Mouse (Mus musculus) midbrain, embryonic 13.5 days (tissue): Measurements from ENCODE around the gene Calr4. TPM values are rescaled to one million over a fixed set of nuclear protein-coding genes. Genes with fewer than 3 reads are reported as not detected.

Experiments
- ATAC-seq: fragments of 200-750 bp; cut with Nextera tagmentation; 2 replicates; pipeline ENCODE4 v1.8.0; 2017; ENCODE audit warnings: mild to moderate bottlenecking, moderate TSS enrichment, moderate library complexity
- H3K27ac ChIP-seq: fragments of 300-500 bp; sonication (generic); 2 replicates; pipeline ENCODE4 v1.5.1; 2015; ENCODE audit warnings: inconsistent platforms, mild to moderate bottlenecking, moderate library complexity
- H3K27me3 ChIP-seq: fragments of 300-500 bp; sonication (generic); 2 replicates; pipeline ENCODE4 v1.6.1; 2015; ENCODE audit warnings: mild to moderate bottlenecking, inconsistent platforms
- H3K36me3 ChIP-seq: fragments of 300-500 bp; sonication (generic); 2 replicates; pipeline ENCODE4 v1.6.1; 2015; ENCODE audit warnings: mild to moderate bottlenecking, inconsistent platforms
- H3K4me1 ChIP-seq: fragments of 300-500 bp; sonication (generic); replicated peaks from 2 replicates; pipeline ENCODE4 v1.6.1; 2015; ENCODE audit warnings: inconsistent platforms
- H3K4me2 ChIP-seq: fragments of 300-500 bp; sonication (generic); replicated peaks from 2 replicates; pipeline ENCODE4 v1.6.1; 2015; ENCODE audit warnings: moderate library complexity, mild to moderate bottlenecking, inconsistent platforms
- H3K4me3 ChIP-seq: fragments of 300-500 bp; sonication (generic); replicated peaks from 2 replicates; pipeline ENCODE4 v1.5.1; 2015; ENCODE audit warnings: mild to moderate bottlenecking, inconsistent platforms
- H3K9ac ChIP-seq: fragments of 300-500 bp; sonication (generic); replicated peaks from 2 replicates; pipeline ENCODE4 v1.6.1; 2015; ENCODE audit warnings: mild to moderate bottlenecking, inconsistent platforms
- H3K9me3 ChIP-seq: fragments of 300-500 bp; sonication (generic); 2 replicates; pipeline ENCODE4 v1.6.1; 2016; ENCODE audit warnings: mild to moderate bottlenecking, inconsistent platforms
- WGBS: fragments of 180-500 bp; shearing (Covaris S2); methylation state at CpG from one replicate; pipeline ENCODE4 v1.1.7; 2015; 5-methylcytosine and 5-hydroxymethylcytosine counted together
- polyA plus RNA-seq: library from polyadenylated mRNA; unstranded; fragments of >200 nt; fragmentation: Nextera tagmentation; extraction: Ambion mirVana; gene quantifications from 2 replicates; pipeline ENCODE4 v1.2.1, GENCODE M21; 2015

Gene Calr4
- polyA plus RNA-seq = 0.61 and 0.69 TPM in 2 replicates

DNA sequence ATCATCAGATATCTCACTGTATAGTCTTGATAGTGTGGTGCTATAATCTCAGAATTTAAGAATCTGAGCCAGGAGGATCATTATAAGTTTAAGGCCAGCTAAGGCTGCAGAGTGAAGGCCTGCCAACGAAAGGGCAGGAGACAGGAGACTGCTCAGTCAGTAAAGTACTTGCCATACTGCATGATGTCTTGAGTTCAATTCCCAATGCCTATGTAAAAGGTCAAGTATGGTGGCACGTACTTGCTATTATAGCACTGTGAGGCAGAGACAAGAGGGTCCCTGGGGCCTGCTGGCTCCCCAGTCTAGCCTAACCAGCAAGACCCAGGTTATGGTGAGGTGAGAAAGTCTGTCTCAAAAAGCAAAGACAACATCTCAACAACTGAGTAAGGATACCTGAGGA is at the start of gene Calr4:
TSS of gene Calr4 (plus strand) at position 301 of the 400 bp plus-strand sequence.
- H3K9me3 ChIP-seq = no peaks in the 10 kb centered on the region
- no peak within 1 kb of the TSS for H3K4me2 ChIP-seq
- ATAC-seq = no peak
- no peak within 1 kb of the TSS for H3K9ac ChIP-seq
- WGBS = 80% methylated on average over 2 of the region's 2 CpGs
- H3K4me3 ChIP-seq = no peak within 1 kb of the TSS
- peak within 1 kb of the TSS; percentile 14; the same call in 1 of the 2 replicates for H3K27ac ChIP-seq
- peaks cover 17% of the 10 kb centered on the region for H3K4me1 ChIP-seq
- H3K36me3 ChIP-seq = no peaks in the 10 kb centered on the region
- H3K27me3 ChIP-seq = no peaks in the 10 kb centered on the region

DNA sequence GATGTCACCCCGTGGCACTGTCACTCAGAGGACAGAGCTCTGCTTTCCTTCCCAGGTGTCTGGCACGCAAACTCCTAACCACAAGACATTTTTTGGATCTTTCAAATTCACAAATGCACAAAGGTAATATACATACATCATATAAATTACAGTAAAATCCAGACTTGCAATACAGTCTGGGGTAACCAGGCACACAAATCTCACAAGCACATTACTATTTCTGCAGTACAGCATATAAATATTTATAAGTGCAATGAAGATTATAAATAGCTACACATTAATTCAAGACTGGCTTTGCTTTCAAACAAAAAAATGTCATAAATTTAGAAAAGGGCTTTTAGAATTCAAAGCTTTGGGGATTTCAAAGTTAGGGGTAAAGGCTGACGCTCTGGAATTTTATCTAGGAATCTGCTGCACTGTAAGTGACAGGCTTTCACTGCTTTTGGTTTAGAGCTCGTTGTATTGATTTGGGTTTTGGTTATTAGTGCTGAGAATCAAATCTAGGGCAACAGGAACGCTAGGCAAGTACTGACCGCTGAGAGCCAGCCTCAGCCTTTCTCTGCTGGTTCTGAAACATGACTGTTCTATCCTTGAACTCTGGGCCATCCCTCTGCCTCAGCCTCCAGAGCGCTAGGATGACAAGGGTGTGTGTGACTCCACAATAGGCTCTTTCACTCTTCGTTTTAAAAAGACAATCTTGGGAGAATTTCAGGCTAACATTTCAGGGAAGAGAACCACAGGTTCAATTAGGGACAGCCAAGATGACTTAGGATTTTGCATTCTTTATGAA is 48.5 kb upstream of the Calr4 start:
- 92% methylated on average over 8 of the region's 8 CpGs for WGBS
- peak overlapping the region; percentile 68; the same call in 1 of the 2 replicates for H3K27ac ChIP-seq

DNA sequence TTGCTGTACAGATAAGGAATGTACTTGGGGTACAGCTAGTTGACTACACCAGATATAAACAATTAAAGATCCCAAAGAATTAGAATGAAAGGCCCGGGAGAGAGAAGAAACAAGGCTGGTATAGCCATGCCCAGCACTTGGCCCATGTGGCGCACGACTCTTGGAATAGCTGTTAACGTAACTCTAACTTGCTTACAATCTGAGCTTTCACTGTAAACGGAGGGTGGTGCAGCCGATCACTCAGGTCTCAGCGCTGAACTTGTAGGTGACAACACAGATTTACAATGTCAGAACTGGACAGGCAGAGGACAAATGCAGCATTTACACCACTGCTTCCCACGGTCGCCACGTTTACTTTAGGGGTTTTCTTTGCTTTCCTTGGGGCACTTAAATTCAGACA is 42.7 kb upstream of the Calr4 start:
- ATAC-seq = no peak
- Histone ChIP-seq H3K4me2 (no peak overlapping the region), H3K4me1 (peaks cover 11% of the 10 kb centered on the region), H3K36me3 (no peaks in the 10 kb centered on the region), H3K27ac (peak overlapping the region; percentile 44; the same call in 1 of the 2 replicates), H3K9ac (no peak overlapping the region), H3K4me3 (no peak overlapping the region), H3K27me3 (no peaks in the 10 kb centered on the region), H3K9me3 (no peaks in the 10 kb centered on the region)
- WGBS = 71% methylated on average over 10 of the region's 10 CpGs

More for the DNA sequence above, 48.5 kb upstream of the Calr4 start:
- Histone ChIP-seq H3K4me1 (peaks cover 7% of the 10 kb centered on the region; the same call in 1 of the 2 replicates), H3K4me3 (no peak overlapping the region), H3K36me3 (0 out of 2 replicates have a peak, but pooled peaks cover 4% of the 10 kb centered on the region), H3K9me3 (no peaks in the 10 kb centered on the region), H3K9ac (no peak overlapping the region), H3K27me3 (no peaks in the 10 kb centered on the region), H3K4me2 (no peak overlapping the region)
- ATAC-seq = no peak

DNA sequence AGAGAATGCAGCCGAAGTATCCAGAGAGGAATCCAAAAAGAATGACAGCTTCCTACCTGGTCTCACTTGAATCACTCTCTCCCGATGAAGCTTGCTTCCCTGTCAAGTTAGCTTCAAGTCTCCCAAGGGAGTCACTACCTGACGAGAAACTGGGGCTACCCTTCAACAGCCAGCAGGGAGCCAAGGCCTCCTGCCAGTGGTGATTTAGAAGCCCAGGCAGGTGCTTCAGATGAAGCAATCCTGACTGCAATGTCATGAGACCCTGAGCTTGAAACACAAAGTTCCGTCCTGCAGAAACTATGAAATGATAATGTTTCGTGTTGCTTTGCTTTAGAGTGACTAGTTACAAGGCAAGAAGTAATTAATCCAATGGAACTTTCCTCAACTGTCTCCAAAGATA is 40.4 kb upstream of the Calr4 start:
- no peaks in the 10 kb centered on the region for H3K27me3 ChIP-seq
- H3K9ac ChIP-seq = no peak overlapping the region
- H3K9me3 ChIP-seq = no peaks in the 10 kb centered on the region
- H3K4me3 ChIP-seq = no peak overlapping the region
- no peak for ATAC-seq
- H3K27ac ChIP-seq = no peak overlapping the region
- 84% methylated on average over 5 of the region's 5 CpGs for WGBS
- peaks cover 13% of the 10 kb centered on the region for H3K4me1 ChIP-seq
- H3K4me2 ChIP-seq = no peak overlapping the region
- 0 out of 2 replicates have a peak, but pooled peaks cover 5% of the 10 kb centered on the region for H3K36me3 ChIP-seq

DNA sequence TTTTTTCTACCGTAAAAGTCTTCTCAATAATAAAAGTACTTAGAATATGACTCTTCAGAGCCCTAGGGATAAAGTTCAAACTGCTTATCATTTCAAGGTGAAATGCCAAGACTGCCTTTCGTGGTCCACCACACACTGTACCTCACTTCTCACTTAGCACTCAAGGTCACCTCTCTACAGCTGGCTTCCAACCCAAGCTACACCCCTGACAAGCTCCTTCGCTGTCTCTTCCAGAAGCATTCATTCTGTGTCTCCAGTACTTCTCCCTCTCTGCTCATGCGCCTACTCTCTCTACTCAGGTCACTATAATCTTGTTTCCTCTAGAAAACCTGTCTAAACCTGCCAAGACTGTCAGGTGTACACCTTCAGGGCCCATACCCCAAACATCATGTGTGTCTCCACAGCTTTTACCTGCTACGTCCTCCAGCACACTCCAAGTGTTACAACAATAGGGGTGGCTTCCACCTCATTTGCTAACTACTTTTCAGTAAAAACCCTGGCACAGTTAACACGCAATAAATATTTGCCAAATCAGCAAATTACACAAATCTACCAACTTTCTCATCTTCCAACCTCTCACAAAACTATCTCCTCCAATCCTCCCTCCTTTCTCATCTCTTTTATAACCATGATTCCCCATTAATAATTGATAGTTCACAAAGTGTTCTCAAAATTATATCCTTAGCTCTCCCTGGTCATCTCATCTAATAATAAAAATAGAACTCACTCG is 38.2 kb upstream of the Calr4 start:
- no peak overlapping the region for H3K9ac ChIP-seq
- H3K36me3 ChIP-seq = 0 out of 2 replicates have a peak, but pooled peaks cover 5% of the 10 kb centered on the region
- no peak overlapping the region for H3K27ac ChIP-seq
- H3K4me3 ChIP-seq = no peak overlapping the region
- no peak overlapping the region for H3K4me2 ChIP-seq
- no peaks in the 10 kb centered on the region for H3K27me3 ChIP-seq
- no peak for ATAC-seq
- H3K9me3 ChIP-seq = no peaks in the 10 kb centered on the region
- peaks cover 29% of the 10 kb centered on the region for H3K4me1 ChIP-seq
- 95% methylated on average over 7 of the region's 7 CpGs for WGBS

DNA sequence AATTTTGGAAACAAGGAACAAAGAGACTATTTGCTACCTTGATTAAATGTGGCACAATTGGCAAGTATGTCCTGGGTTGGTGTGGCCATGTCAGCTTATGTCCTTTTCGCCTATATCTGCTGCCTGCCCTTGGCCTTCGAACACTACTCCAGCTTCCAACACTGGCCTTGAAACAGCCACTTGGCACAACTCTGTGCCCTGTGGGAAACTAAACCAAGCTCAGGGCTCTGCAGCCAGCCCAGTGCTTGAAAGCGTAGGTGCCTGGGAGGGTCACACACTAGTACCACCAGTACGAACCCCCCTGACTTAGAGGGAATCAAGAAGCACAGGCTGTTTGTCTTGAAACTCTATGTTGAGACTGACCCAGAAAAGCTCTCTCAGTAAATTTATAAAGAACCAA is 35.2 kb upstream of the Calr4 start:
- no peak overlapping the region for H3K4me2 ChIP-seq
- H3K36me3 ChIP-seq = 0 out of 2 replicates have a peak, but pooled peaks cover 5% of the 10 kb centered on the region
- H3K27ac ChIP-seq = no peak overlapping the region
- H3K4me3 ChIP-seq = no peak overlapping the region
- ATAC-seq = no peak
- peaks cover 24% of the 10 kb centered on the region for H3K4me1 ChIP-seq
- H3K9ac ChIP-seq = no peak overlapping the region; the same call in 1 of the 2 replicates
- H3K9me3 ChIP-seq = no peaks in the 10 kb centered on the region
- no peaks in the 10 kb centered on the region for H3K27me3 ChIP-seq
- 92% methylated on average over 4 of the region's 4 CpGs for WGBS

DNA sequence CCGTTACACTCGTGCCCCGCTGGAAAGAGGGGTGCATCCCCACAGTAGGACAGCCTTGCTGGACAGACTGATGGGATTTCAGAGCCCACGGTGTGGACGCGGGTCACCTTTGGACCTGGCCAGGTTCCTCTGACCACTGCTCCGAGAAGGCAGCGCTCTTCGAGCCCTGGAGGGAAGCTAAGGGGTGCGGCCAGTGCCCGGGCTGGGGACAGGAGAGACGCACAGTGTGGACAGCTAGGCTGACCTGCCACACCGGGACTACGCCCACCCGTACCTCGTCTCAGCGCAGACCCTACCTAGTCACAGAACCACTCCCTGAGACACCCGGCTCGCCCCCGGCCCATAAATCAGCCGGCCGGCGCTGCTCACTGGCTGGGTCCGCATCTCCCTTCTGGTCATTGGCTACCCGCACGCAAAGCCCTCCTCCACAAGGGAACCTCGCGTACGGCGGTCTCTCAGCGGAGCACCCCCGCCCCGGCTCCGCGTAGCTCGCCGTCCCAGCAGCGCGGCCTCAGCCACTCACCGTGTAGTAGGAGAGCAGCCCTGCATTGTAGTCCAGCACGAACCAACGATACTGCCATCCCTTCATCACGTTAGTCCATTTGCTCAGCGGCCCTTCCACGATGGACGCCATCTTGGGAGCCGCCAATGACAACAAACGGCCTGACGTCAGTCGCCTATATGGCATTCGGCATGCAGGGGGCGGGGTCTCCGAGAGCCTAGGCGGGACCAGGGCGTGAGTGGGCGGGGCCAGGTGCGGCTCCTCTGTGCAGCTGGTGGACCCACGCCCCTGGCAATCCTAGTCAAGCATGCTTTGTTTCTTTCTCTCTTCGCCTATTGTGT is 32.5 kb upstream of the Calr4 start, which contains the start of gene Osbpl9:
TSS of gene Osbpl9 (minus strand) at position 691 of the 843 bp plus-strand sequence.
- Histone ChIP-seq H3K9ac (peak within 1 kb of the TSS; percentile 88), H3K4me2 (peak within 1 kb of the TSS; percentile 91), H3K27ac (peak within 1 kb of the TSS; percentile 96), H3K9me3 (no peaks in the 10 kb centered on the region), H3K27me3 (no peaks in the 10 kb centered on the region), H3K4me1 (peaks cover 24% of the 10 kb centered on the region), H3K36me3 (0 out of 2 replicates have a peak, but pooled peaks cover 5% of the 10 kb centered on the region), H3K4me3 (peak within 1 kb of the TSS; percentile 92)
- ATAC-seq = peak; percentile 98
- WGBS = under 1% methylated on average over 59 of the region's 59 CpGs

DNA sequence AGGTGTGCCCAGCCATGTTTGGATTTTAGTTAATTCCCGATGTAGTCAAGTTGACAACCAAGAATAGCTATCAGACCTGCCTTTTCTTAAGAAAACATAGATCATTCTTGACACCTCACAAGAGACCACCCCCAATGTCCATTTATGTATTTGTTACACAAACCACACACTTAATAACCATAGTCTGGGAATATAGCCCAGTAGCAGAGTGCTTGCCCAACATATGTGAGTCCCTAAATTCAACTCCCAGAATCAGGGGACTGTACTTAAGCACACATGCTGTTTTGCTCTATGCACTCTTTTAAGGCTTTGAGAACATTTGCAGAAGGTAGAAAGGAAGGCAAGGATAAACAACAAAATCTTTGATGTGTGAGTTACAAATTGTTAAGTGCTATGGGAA is 30.4 kb upstream of the Calr4 start:
- WGBS = 94% methylated on average over 1 of the region's 1 CpGs
- Histone ChIP-seq H3K27ac (no peak overlapping the region), H3K9ac (no peak overlapping the region), H3K9me3 (no peaks in the 10 kb centered on the region), H3K4me2 (no peak overlapping the region), H3K27me3 (no peaks in the 10 kb centered on the region), H3K4me1 (peaks cover 22% of the 10 kb centered on the region), H3K36me3 (no peaks in the 10 kb centered on the region), H3K4me3 (no peak overlapping the region)
- no peak for ATAC-seq

DNA sequence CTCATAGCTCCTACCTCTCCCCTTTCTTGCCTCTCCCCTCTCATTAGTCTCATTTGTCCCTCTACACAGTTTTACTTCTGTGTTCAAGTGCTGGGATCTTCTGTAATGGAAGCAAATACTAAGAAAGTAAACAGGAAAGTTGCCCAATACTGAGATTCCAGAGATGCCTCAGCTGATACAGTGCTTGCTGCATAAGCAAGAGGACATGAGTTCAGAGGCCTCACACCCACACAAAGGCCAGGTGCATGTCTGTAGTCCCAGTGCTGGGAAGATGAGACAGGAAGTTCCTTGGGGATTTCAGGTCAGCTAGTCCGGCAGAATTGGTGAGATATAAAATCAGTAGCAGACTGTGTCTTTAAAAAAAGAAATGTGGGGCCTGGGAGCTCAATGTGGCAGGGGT is 29.9 kb upstream of the Calr4 start:
- H3K4me1 ChIP-seq = peaks cover 17% of the 10 kb centered on the region
- no peaks in the 10 kb centered on the region for H3K27me3 ChIP-seq
- no peaks in the 10 kb centered on the region for H3K36me3 ChIP-seq
- H3K9me3 ChIP-seq = no peaks in the 10 kb centered on the region
- H3K4me3 ChIP-seq = no peak overlapping the region
- H3K4me2 ChIP-seq = no peak overlapping the region
- no peak overlapping the region for H3K9ac ChIP-seq
- no peak overlapping the region for H3K27ac ChIP-seq
- no peak for ATAC-seq
- WGBS = 83% methylated on average over 1 of the region's 1 CpGs

DNA sequence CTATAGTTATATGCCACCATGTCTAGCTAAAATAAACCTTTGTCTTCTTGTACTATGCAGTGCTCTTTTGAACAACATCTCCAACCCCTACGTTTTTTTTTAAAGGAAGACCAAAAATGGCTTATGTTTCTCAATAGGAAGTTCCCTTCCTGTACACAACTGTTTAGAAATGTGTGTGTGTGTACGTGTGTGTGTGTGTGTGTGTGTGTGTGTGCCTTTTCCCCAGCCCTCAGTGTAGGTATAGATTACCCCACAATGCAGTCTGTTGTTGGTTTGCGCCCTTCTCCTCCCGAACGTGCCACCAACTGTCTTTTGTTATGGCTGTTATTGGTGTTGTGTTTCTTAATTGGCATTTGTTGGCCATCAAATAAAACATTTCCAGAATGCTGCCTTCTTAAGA is 26.8 kb upstream of the Calr4 start:
- no peak for ATAC-seq

DNA sequence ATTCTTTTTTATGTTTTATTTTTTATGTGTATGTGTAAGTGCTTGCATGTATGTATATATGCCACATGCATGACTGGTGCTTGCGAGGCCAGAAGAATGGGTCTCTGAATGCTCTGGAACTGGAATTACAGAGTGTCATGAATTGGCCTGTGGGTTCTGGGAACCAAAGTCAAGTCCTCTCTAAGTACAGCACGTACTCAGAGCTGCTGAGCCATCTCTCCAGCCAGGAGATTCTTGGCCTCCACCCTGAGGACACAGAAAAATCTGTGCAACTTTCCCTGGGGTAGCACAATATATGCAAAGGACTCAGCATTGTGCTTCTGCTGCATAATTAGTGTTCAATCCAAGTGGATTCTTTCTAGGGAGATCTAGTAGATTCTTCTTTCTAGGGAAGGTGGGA is 24.0 kb upstream of the Calr4 start:
- no peak overlapping the region for H3K27ac ChIP-seq
- H3K9ac ChIP-seq = no peak overlapping the region
- no peak overlapping the region for H3K4me3 ChIP-seq
- ATAC-seq = no peak
- no peaks in the 10 kb centered on the region for H3K9me3 ChIP-seq
- no peaks in the 10 kb centered on the region for H3K4me1 ChIP-seq
- no peaks in the 10 kb centered on the region for H3K27me3 ChIP-seq
- H3K4me2 ChIP-seq = no peak overlapping the region
- no peaks in the 10 kb centered on the region for H3K36me3 ChIP-seq
- 81% methylated on average over 2 of the region's 2 CpGs for WGBS

More for the DNA sequence above, 26.8 kb upstream of the Calr4 start:
- H3K36me3 ChIP-seq = no peaks in the 10 kb centered on the region
- WGBS = 80% methylated on average over 5 of the region's 5 CpGs
- no peaks in the 10 kb centered on the region for H3K27me3 ChIP-seq
- H3K4me3 ChIP-seq = no peak overlapping the region
- H3K4me1 ChIP-seq = peaks cover under 1% of the 10 kb centered on the region; the same call in 1 of the 2 replicates
- H3K27ac ChIP-seq = no peak overlapping the region
- no peak overlapping the region for H3K4me2 ChIP-seq
- H3K9ac ChIP-seq = no peak overlapping the region
- H3K9me3 ChIP-seq = no peaks in the 10 kb centered on the region
